Mouse (Mus musculus): ENCODE measurements around the gene Ablim1. TPM values are rescaled to one million over a fixed set of nuclear protein-coding genes. Genes with fewer than 3 reads are reported as not detected.
A peak's percentile ranks its signal among the peaks of the same experiment; 100 is the strongest.

Gene Ablim1
- total RNA-seq, 4 experiments from 2014 or later, result 103 to 121 (median 110) TPM

GRCm38 (mm10) chr19:57305972-57306371, 8.7 kb downstream of the Ablim1 start:
- DNase-seq (ENCODE audit: low spot score in 2 of 2), result no peak

GRCm38 (mm10) chr19:57304666-57305065, 10.1 kb downstream of the Ablim1 start:
- no peak for DNase-seq (ENCODE audit: low spot score in 2 of 2)

GRCm38 (mm10) chr19:57301961-57302395, 12.7 kb downstream of the Ablim1 start:
- no peak for DNase-seq (ENCODE audit: low spot score in 2 of 2)

- no peak for DNase-seq (ENCODE audit: low spot score in 2 of 2)
Measured at GRCm38 (mm10) chr19:57298006-57298405, 16.7 kb downstream of the Ablim1 start.

GRCm38 (mm10) chr19:57297447-57297846, 17.3 kb downstream of the Ablim1 start:
- peak in 1 of 2 experiments; percentile 58 for DNase-seq (ENCODE audit: low spot score in 2 of 2)

- DNase-seq (ENCODE audit: low spot score in 2 of 2), result no peak
Measured at GRCm38 (mm10) chr19:57296539-57296938, 18.2 kb downstream of the Ablim1 start.

GRCm38 (mm10) chr19:57295521-57295920, 19.2 kb downstream of the Ablim1 start:
- DNase-seq (ENCODE audit: low spot score in 2 of 2), result no peak

- no peak for DNase-seq (ENCODE audit: low spot score in 2 of 2)
Measured at GRCm38 (mm10) chr19:57294356-57294755, 20.4 kb downstream of the Ablim1 start.

- no peak for DNase-seq (ENCODE audit: low spot score in 2 of 2)
Measured at GRCm38 (mm10) chr19:57293737-57294136, 21.0 kb downstream of the Ablim1 start.

GRCm38 (mm10) chr19:57283310-57283709, 31.4 kb downstream of the Ablim1 start:
- DNase-seq (ENCODE audit: low spot score in 2 of 2), result no peak

- DNase-seq (ENCODE audit: low spot score in 2 of 2), result no peak
Measured at GRCm38 (mm10) chr19:57282642-57283041, 32.1 kb downstream of the Ablim1 start.

- DNase-seq (ENCODE audit: low spot score in 2 of 2), result no peak
Measured at GRCm38 (mm10) chr19:57279666-57280065, 35.1 kb downstream of the Ablim1 start.

- no peak for DNase-seq (ENCODE audit: low spot score in 2 of 2)
Measured at GRCm38 (mm10) chr19:57278263-57278662, 36.5 kb downstream of the Ablim1 start.

- no peak for DNase-seq (ENCODE audit: low spot score in 2 of 2)
Measured at GRCm38 (mm10) chr19:57277010-57277409, 37.7 kb downstream of the Ablim1 start.

- peak in 1 of 2 experiments; percentile 85 for DNase-seq (ENCODE audit: low spot score in 2 of 2)
Measured at GRCm38 (mm10) chr19:57275166-57275953, 39.4 kb downstream of the Ablim1 start.

- DNase-seq (ENCODE audit: low spot score in 2 of 2), result peak in 1 of 2 experiments; percentile 48
Measured at GRCm38 (mm10) chr19:57274717-57275116, 40.0 kb downstream of the Ablim1 start.

- no peak for DNase-seq (ENCODE audit: low spot score in 2 of 2)
Measured at GRCm38 (mm10) chr19:57274286-57274685, 40.4 kb downstream of the Ablim1 start.

- DNase-seq (ENCODE audit: low spot score in 2 of 2), result peak in 1 of 2 experiments; percentile 74
Measured at GRCm38 (mm10) chr19:57272824-57273613, 41.7 kb downstream of the Ablim1 start.

- DNase-seq (ENCODE audit: low spot score in 2 of 2), result no peak
Measured at GRCm38 (mm10) chr19:57271757-57272156, 43.0 kb downstream of the Ablim1 start.

GRCm38 (mm10) chr19:57270711-57271110, 44.0 kb downstream of the Ablim1 start:
- DNase-seq (ENCODE audit: low spot score in 2 of 2), result no peak

- no peak for DNase-seq (ENCODE audit: low spot score in 2 of 2)
Measured at GRCm38 (mm10) chr19:57269791-57270190, 44.9 kb downstream of the Ablim1 start.

- no peak for DNase-seq (ENCODE audit: low spot score in 2 of 2)
Measured at GRCm38 (mm10) chr19:57267531-57267930, 47.2 kb downstream of the Ablim1 start.
